Mouse (Mus musculus) right cerebral cortex, adult 2 months (tissue): ENCODE measurements around the gene Capn13.

Experiments used
- DNase-seq, 2 experiments: peaks; one replicate each; pipeline ENCODE4 v3.0.0; 2021 to 2022; ENCODE audit warnings: low spot score in 2 of 2

Gene Capn13

GRCm38 (mm10) chr17:73400862-73401261 is at the start of gene Capn13:
Gene Capn13, minus strand, starts transcription at chr17:73400866.
- no peak for DNase-seq

GRCm38 (mm10) chr17:73449104-73449503 is 48.4 kb upstream of the Capn13 start:
- DNase-seq = no peak

- no peak for DNase-seq
Observed at GRCm38 (mm10) chr17:73440798-73441197, 40.1 kb upstream of the Capn13 start.

- DNase-seq = no peak
Observed at GRCm38 (mm10) chr17:73432564-73433006, 31.9 kb upstream of the Capn13 start.

GRCm38 (mm10) chr17:73432058-73432457 is 31.4 kb upstream of the Capn13 start:
- DNase-seq = no peak

- DNase-seq = peak; percentile 49 to 61
Observed at GRCm38 (mm10) chr17:73417382-73417781, 16.7 kb upstream of the Capn13 start.

- DNase-seq = no peak
Observed at GRCm38 (mm10) chr17:73416181-73416795, 15.6 kb upstream of the Capn13 start.

- no peak for DNase-seq
Observed at GRCm38 (mm10) chr17:73411817-73412216, 11.2 kb upstream of the Capn13 start.

- DNase-seq = no peak
Observed at GRCm38 (mm10) chr17:73401272-73401671, 606 bp upstream of the Capn13 start.

- no peak for DNase-seq
Observed at GRCm38 (mm10) chr17:73399136-73399535, 1.5 kb downstream of the Capn13 start.

- no peak for DNase-seq
Observed at GRCm38 (mm10) chr17:73393361-73393760, 7.3 kb downstream of the Capn13 start.

- peak; percentile 44 to 63 for DNase-seq
Observed at GRCm38 (mm10) chr17:73391771-73392170, 8.9 kb downstream of the Capn13 start.

- peak in 1 of 2 experiments; percentile 15 for DNase-seq
Observed at GRCm38 (mm10) chr17:73390191-73391089, 10.2 kb downstream of the Capn13 start.

GRCm38 (mm10) chr17:73389336-73389735 is 11.3 kb downstream of the Capn13 start:
- no peak for DNase-seq

GRCm38 (mm10) chr17:73386581-73386980 is 14.1 kb downstream of the Capn13 start:
- DNase-seq = peak; percentile 5 to 22

GRCm38 (mm10) chr17:73385940-73386339 is 14.7 kb downstream of the Capn13 start:
- DNase-seq = no peak

GRCm38 (mm10) chr17:73382327-73383014 is 18.2 kb downstream of the Capn13 start:
- no peak for DNase-seq

- no peak for DNase-seq
Observed at GRCm38 (mm10) chr17:73381681-73382080, 19.0 kb downstream of the Capn13 start.

- no peak for DNase-seq
Observed at GRCm38 (mm10) chr17:73377778-73378484, 22.7 kb downstream of the Capn13 start.

GRCm38 (mm10) chr17:73367334-73367733 is 33.3 kb downstream of the Capn13 start:
- DNase-seq = no peak

- DNase-seq = no peak
Observed at GRCm38 (mm10) chr17:73361054-73361453, 39.6 kb downstream of the Capn13 start.
